Mouse (Mus musculus): Measurements from ENCODE around the gene Slc25a18. TPM values are rescaled to one million over a fixed set of nuclear protein-coding genes. Genes with fewer than 3 reads are reported as not detected.

Slc25a18 gene
- polyA plus RNA-seq (2015; fragmentation: Nextera tagmentation; extraction: Ambion mirVana): 1.4 and 3.5 TPM in 2 replicates

- Histone ChIP-seq H3K4me3 (replicated peaks; ENCODE audit: low read length) (no peak within 1 kb of the TSS), H3K4me2 (ENCODE audit: low read length) (no peak within 1 kb of the TSS), H3K9ac (replicated peaks; ENCODE audit: low read depth, low read length) (0 out of 2 replicates have a peak within 1 kb of the TSS, but pooled peaks have one; percentile 2), H3K4me1 (replicated peaks; ENCODE audit: control insufficient read depth, insufficient read depth, low read length) (peaks cover 12% of the 10 kb centered on the region), H3K36me3 (ENCODE audit: control insufficient read depth, insufficient read depth) (0 out of 2 replicates have a peak, but pooled peaks cover 2% of the 10 kb centered on the region), H3K27me3 (replicated peaks; ENCODE audit: control insufficient read depth, insufficient read depth, low read length) (no peaks in the 10 kb centered on the region), H3K9me3 (ENCODE audit: control insufficient read depth, low read length) (no peaks in the 10 kb centered on the region), H3K27ac (ENCODE audit: low read length) (peak within 1 kb of the TSS; percentile 43)
- 12% methylated on average over 5 of the region's 5 CpGs for WGBS
- peak; percentile 93 for ATAC-seq
Observed at GRCm38 (mm10) chr6:120773149-120773628, at the start of gene Slc25a18. Gene Slc25a18 (plus strand): TSS chr6:120773578.

GRCm38 (mm10) chr6:120725986-120726385, 47.4 kb upstream of the Slc25a18 start:
- Histone ChIP-seq H3K4me1 (replicated peaks; ENCODE audit: control insufficient read depth, insufficient read depth, low read length) (no peaks in the 10 kb centered on the region), H3K27me3 (replicated peaks; ENCODE audit: control insufficient read depth, insufficient read depth, low read length) (no peaks in the 10 kb centered on the region), H3K4me3 (replicated peaks; ENCODE audit: low read length) (no peak overlapping the region), H3K9me3 (ENCODE audit: control insufficient read depth, low read length) (no peaks in the 10 kb centered on the region), H3K36me3 (ENCODE audit: control insufficient read depth, insufficient read depth) (no peaks in the 10 kb centered on the region), H3K4me2 (ENCODE audit: low read length) (no peak overlapping the region), H3K27ac (ENCODE audit: low read length) (no peak overlapping the region), H3K9ac (replicated peaks; ENCODE audit: low read depth, low read length) (no peak overlapping the region)
- no peak for ATAC-seq
- 49% methylated on average over 2 of the region's 2 CpGs for WGBS

GRCm38 (mm10) chr6:120736011-120736410, 37.4 kb upstream of the Slc25a18 start:
- no peak overlapping the region for H3K9ac ChIP-seq (replicated peaks; ENCODE audit: low read depth, low read length)
- no peaks in the 10 kb centered on the region for H3K27me3 ChIP-seq (replicated peaks; ENCODE audit: control insufficient read depth, insufficient read depth, low read length)
- no peaks in the 10 kb centered on the region for H3K4me1 ChIP-seq (replicated peaks; ENCODE audit: control insufficient read depth, insufficient read depth, low read length)
- no peak for ATAC-seq
- peaks cover 10% of the 10 kb centered on the region; the same call in 1 of the 2 replicates for H3K36me3 ChIP-seq (ENCODE audit: control insufficient read depth, insufficient read depth)
- H3K4me3 ChIP-seq (replicated peaks; ENCODE audit: low read length): no peak overlapping the region
- 85% methylated on average over 3 of the region's 3 CpGs for whole genome bisulfite sequencing
- H3K4me2 ChIP-seq (ENCODE audit: low read length): no peak overlapping the region
- H3K27ac ChIP-seq (ENCODE audit: low read length): no peak overlapping the region
- no peaks in the 10 kb centered on the region for H3K9me3 ChIP-seq (ENCODE audit: control insufficient read depth, low read length)

- H3K4me2 ChIP-seq (ENCODE audit: low read length): no peak overlapping the region
- 78% methylated on average over 3 of the region's 3 CpGs for WGBS
- ATAC-seq: peak; percentile 90
Observed at GRCm38 (mm10) chr6:120736566-120736965, 36.8 kb upstream of the Slc25a18 start.

GRCm38 (mm10) chr6:120743130-120743529, 30.2 kb upstream of the Slc25a18 start:
- no peaks in the 10 kb centered on the region for H3K4me1 ChIP-seq (replicated peaks; ENCODE audit: control insufficient read depth, insufficient read depth, low read length)
- no peak overlapping the region for H3K27ac ChIP-seq (ENCODE audit: low read length)
- peaks cover 3% of the 10 kb centered on the region; the same call in 1 of the 2 replicates for H3K36me3 ChIP-seq (ENCODE audit: control insufficient read depth, insufficient read depth)
- H3K9ac ChIP-seq (replicated peaks; ENCODE audit: low read depth, low read length): no peak overlapping the region
- H3K4me3 ChIP-seq (replicated peaks; ENCODE audit: low read length): no peak overlapping the region
- 82% methylated on average over 2 of the region's 2 CpGs for WGBS
- H3K27me3 ChIP-seq (replicated peaks; ENCODE audit: control insufficient read depth, insufficient read depth, low read length): no peaks in the 10 kb centered on the region
- H3K4me2 ChIP-seq (ENCODE audit: low read length): no peak overlapping the region
- no peak for ATAC-seq
- H3K9me3 ChIP-seq (ENCODE audit: control insufficient read depth, low read length): no peaks in the 10 kb centered on the region

More at GRCm38 (mm10) chr6:120736566-120736965, 36.8 kb upstream of the Slc25a18 start:
- peaks cover 10% of the 10 kb centered on the region; the same call in 1 of the 2 replicates for H3K36me3 ChIP-seq (ENCODE audit: control insufficient read depth, insufficient read depth)
- H3K9me3 ChIP-seq (ENCODE audit: control insufficient read depth, low read length): no peaks in the 10 kb centered on the region
- H3K9ac ChIP-seq (replicated peaks; ENCODE audit: low read depth, low read length): no peak overlapping the region
- H3K4me1 ChIP-seq (replicated peaks; ENCODE audit: control insufficient read depth, insufficient read depth, low read length): no peaks in the 10 kb centered on the region
- H3K27ac ChIP-seq (ENCODE audit: low read length): no peak overlapping the region
- H3K27me3 ChIP-seq (replicated peaks; ENCODE audit: control insufficient read depth, insufficient read depth, low read length): no peaks in the 10 kb centered on the region
- H3K4me3 ChIP-seq (replicated peaks; ENCODE audit: low read length): no peak overlapping the region

- H3K27ac ChIP-seq (ENCODE audit: low read length): no peak overlapping the region
- 92% methylated on average over 7 of the region's 7 CpGs for WGBS
- no peaks in the 10 kb centered on the region for H3K36me3 ChIP-seq (ENCODE audit: control insufficient read depth, insufficient read depth)
- no peak overlapping the region for H3K9ac ChIP-seq (replicated peaks; ENCODE audit: low read depth, low read length)
- ATAC-seq: no peak
- H3K9me3 ChIP-seq (ENCODE audit: control insufficient read depth, low read length): no peaks in the 10 kb centered on the region
- no peak overlapping the region for H3K4me3 ChIP-seq (replicated peaks; ENCODE audit: low read length)
- H3K4me2 ChIP-seq (ENCODE audit: low read length): no peak overlapping the region
- H3K4me1 ChIP-seq (replicated peaks; ENCODE audit: control insufficient read depth, insufficient read depth, low read length): no peaks in the 10 kb centered on the region
- H3K27me3 ChIP-seq (replicated peaks; ENCODE audit: control insufficient read depth, insufficient read depth, low read length): no peaks in the 10 kb centered on the region
Observed at GRCm38 (mm10) chr6:120744266-120744665, 29.1 kb upstream of the Slc25a18 start.

GRCm38 (mm10) chr6:120746416-120746815, 27.0 kb upstream of the Slc25a18 start:
- H3K4me3 ChIP-seq (replicated peaks; ENCODE audit: low read length): no peak overlapping the region
- no peak overlapping the region for H3K9ac ChIP-seq (replicated peaks; ENCODE audit: low read depth, low read length)
- no peak for ATAC-seq
- peaks cover 2% of the 10 kb centered on the region; the same call in 1 of the 2 replicates for H3K36me3 ChIP-seq (ENCODE audit: control insufficient read depth, insufficient read depth)
- no peak overlapping the region for H3K27ac ChIP-seq (ENCODE audit: low read length)
- no peaks in the 10 kb centered on the region for H3K4me1 ChIP-seq (replicated peaks; ENCODE audit: control insufficient read depth, insufficient read depth, low read length)
- H3K9me3 ChIP-seq (ENCODE audit: control insufficient read depth, low read length): no peaks in the 10 kb centered on the region
- WGBS: 91% methylated on average over 2 of the region's 2 CpGs
- no peaks in the 10 kb centered on the region for H3K27me3 ChIP-seq (replicated peaks; ENCODE audit: control insufficient read depth, insufficient read depth, low read length)
- H3K4me2 ChIP-seq (ENCODE audit: low read length): no peak overlapping the region

- H3K9me3 ChIP-seq (ENCODE audit: control insufficient read depth, low read length): no peaks in the 10 kb centered on the region
- no peak overlapping the region for H3K9ac ChIP-seq (replicated peaks; ENCODE audit: low read depth, low read length)
- H3K4me2 ChIP-seq (ENCODE audit: low read length): no peak overlapping the region
- H3K4me3 ChIP-seq (replicated peaks; ENCODE audit: low read length): no peak overlapping the region
- H3K36me3 ChIP-seq (ENCODE audit: control insufficient read depth, insufficient read depth): peaks cover 24% of the 10 kb centered on the region
- ATAC-seq: no peak
- no peaks in the 10 kb centered on the region for H3K27me3 ChIP-seq (replicated peaks; ENCODE audit: control insufficient read depth, insufficient read depth, low read length)
- no peaks in the 10 kb centered on the region for H3K4me1 ChIP-seq (replicated peaks; ENCODE audit: control insufficient read depth, insufficient read depth, low read length)
- 91% methylated on average over 2 of the region's 2 CpGs for WGBS
- no peak overlapping the region for H3K27ac ChIP-seq (ENCODE audit: low read length)
Observed at GRCm38 (mm10) chr6:120761151-120761550, 12.2 kb upstream of the Slc25a18 start.

- no peaks in the 10 kb centered on the region for H3K9me3 ChIP-seq (ENCODE audit: control insufficient read depth, low read length)
- peaks cover 6% of the 10 kb centered on the region for H3K36me3 ChIP-seq (ENCODE audit: control insufficient read depth, insufficient read depth)
- H3K9ac ChIP-seq (replicated peaks; ENCODE audit: low read depth, low read length): no peak overlapping the region
- H3K27me3 ChIP-seq (replicated peaks; ENCODE audit: control insufficient read depth, insufficient read depth, low read length): no peaks in the 10 kb centered on the region
- H3K4me2 ChIP-seq (ENCODE audit: low read length): no peak overlapping the region
- H3K4me1 ChIP-seq (replicated peaks; ENCODE audit: control insufficient read depth, insufficient read depth, low read length): peaks cover 12% of the 10 kb centered on the region
- no peak overlapping the region for H3K4me3 ChIP-seq (replicated peaks; ENCODE audit: low read length)
- H3K27ac ChIP-seq (ENCODE audit: low read length): no peak overlapping the region
- ATAC-seq: no peak
- WGBS: 79% methylated on average over 1 of the region's 1 CpGs
Observed at GRCm38 (mm10) chr6:120769972-120770371, 3.4 kb upstream of the Slc25a18 start.

- ATAC-seq: no peak
- Histone ChIP-seq H3K4me1 (replicated peaks; ENCODE audit: control insufficient read depth, insufficient read depth, low read length) (peaks cover 12% of the 10 kb centered on the region), H3K9ac (replicated peaks; ENCODE audit: low read depth, low read length) (no peak overlapping the region), H3K4me2 (ENCODE audit: low read length) (no peak overlapping the region), H3K4me3 (replicated peaks; ENCODE audit: low read length) (no peak overlapping the region), H3K36me3 (ENCODE audit: control insufficient read depth, insufficient read depth) (peaks cover 2% of the 10 kb centered on the region; the same call in 1 of the 2 replicates), H3K27ac (ENCODE audit: low read length) (no peak overlapping the region), H3K9me3 (ENCODE audit: control insufficient read depth, low read length) (no peaks in the 10 kb centered on the region), H3K27me3 (replicated peaks; ENCODE audit: control insufficient read depth, insufficient read depth, low read length) (no peaks in the 10 kb centered on the region)
- 80% methylated on average over 1 of the region's 1 CpGs for WGBS
Observed at GRCm38 (mm10) chr6:120771366-120771765, 2.0 kb upstream of the Slc25a18 start.
